Mouse (Mus musculus) adrenal gland, postnatal 10 days (tissue): ENCODE data around the gene Gm20479. TPM values are rescaled to one million over a fixed set of nuclear protein-coding genes. Genes with fewer than 3 reads are reported as not detected.

Source experiments
- DNase-seq: peaks from one replicate; pipeline ENCODE4 v3.0.0; 2021; ENCODE audit warnings: mixed read lengths
- total RNA-seq, 2 experiments: library from RNA; stranded (reverse); gene quantifications; 2 replicates each; pipeline ENCODE4 v1.2.3; 2021

Gene Gm20479
- total RNA-seq, 2 experiments from 2014 or later = 2.5 TPM; not detected in 1

- no peak for DNase-seq
Observed at GRCm38 (mm10) chr7:27367976-27368375, 10.8 kb upstream of the Gm20479 start.

- DNase-seq = no peak
Observed at GRCm38 (mm10) chr7:27366082-27366844, 9.0 kb upstream of the Gm20479 start.

GRCm38 (mm10) chr7:27364379-27364778, 7.2 kb upstream of the Gm20479 start:
- DNase-seq = no peak

GRCm38 (mm10) chr7:27361283-27361946, 4.2 kb upstream of the Gm20479 start:
- DNase-seq = peak; percentile 99

GRCm38 (mm10) chr7:27360749-27361148, 3.5 kb upstream of the Gm20479 start:
- DNase-seq = no peak

GRCm38 (mm10) chr7:27359706-27360358, 2.6 kb upstream of the Gm20479 start:
- no peak for DNase-seq

- DNase-seq = no peak
Observed at GRCm38 (mm10) chr7:27359162-27359561, 1.9 kb upstream of the Gm20479 start.

- no peak for DNase-seq
Observed at GRCm38 (mm10) chr7:27357595-27357978, 368 bp upstream of the Gm20479 start.

GRCm38 (mm10) chr7:27356248-27356647, 971 bp downstream of the Gm20479 start:
- peak; percentile 58 for DNase-seq

GRCm38 (mm10) chr7:27355745-27356240, 1.4 kb downstream of the Gm20479 start, which contains the start of gene Shkbp1:
Shkbp1 (minus strand) TSS chr7:27356019.
- peak; percentile 91 for DNase-seq

GRCm38 (mm10) chr7:27355261-27355660, 2.0 kb downstream of the Gm20479 start:
- DNase-seq = no peak

- no peak for DNase-seq
Observed at GRCm38 (mm10) chr7:27354783-27355182, 2.4 kb downstream of the Gm20479 start.

- DNase-seq = no peak
Observed at GRCm38 (mm10) chr7:27354144-27354543, 3.1 kb downstream of the Gm20479 start.

GRCm38 (mm10) chr7:27345444-27345843, 11.8 kb downstream of the Gm20479 start:
- no peak for DNase-seq

GRCm38 (mm10) chr7:27342595-27342994, 14.6 kb downstream of the Gm20479 start:
- DNase-seq = no peak

- DNase-seq = no peak
Observed at GRCm38 (mm10) chr7:27339519-27339918, 17.7 kb downstream of the Gm20479 start.

- DNase-seq = no peak
Observed at GRCm38 (mm10) chr7:27339114-27339513, 18.1 kb downstream of the Gm20479 start.

- peak; percentile 41 for DNase-seq
Observed at GRCm38 (mm10) chr7:27337175-27337853, 19.9 kb downstream of the Gm20479 start, which contains the start of gene Ltbp4. Ltbp4 (minus strand) TSS chr7:27337692.

- peak; percentile 94 for DNase-seq
Observed at GRCm38 (mm10) chr7:27335928-27336823, 21.0 kb downstream of the Gm20479 start.

- no peak for DNase-seq
Observed at GRCm38 (mm10) chr7:27335011-27335720, 22.1 kb downstream of the Gm20479 start.
